Mouse (Mus musculus) limb, embryonic 14.5 days (tissue): Measurements from ENCODE around the gene Sfta2. TPM values are rescaled to one million over a fixed set of nuclear protein-coding genes. Genes with fewer than 3 reads are reported as not detected.

Experiments used
- ATAC-seq: fragments of 200-750 bp; cut with Nextera tagmentation; 2 replicates; pipeline ENCODE4 v1.8.0; 2017; ENCODE audit warnings: low read depth, moderate number of reproducible peaks, moderate TSS enrichment; ENCODE audit not compliant: low FRiP score
- DNase-seq: peaks from one replicate; pipeline ENCODE4 v3.0.0-alpha.2; 2015; ENCODE audit warnings: low spot score
- H3K27ac ChIP-seq: fragments of 300-500 bp; sonication (generic); replicated peaks from 2 replicates; pipeline ENCODE4 v1.5.1; 2014; ENCODE audit warnings: low read depth, mild to moderate bottlenecking, low read length, moderate library complexity, mixed read lengths
- H3K27me3 ChIP-seq: fragments of 300-500 bp; sonication (generic); 2 replicates; pipeline ENCODE4 v1.6.1; 2014; ENCODE audit warnings: low read length, mixed read lengths; ENCODE audit not compliant: control insufficient read depth, insufficient read depth
- H3K36me3 ChIP-seq: fragments of 300-500 bp; sonication (generic); 2 replicates; pipeline ENCODE4 v1.6.1; 2014; ENCODE audit warnings: mild to moderate bottlenecking, low read length, moderate library complexity, mixed read lengths; ENCODE audit not compliant: control insufficient read depth, insufficient read depth
- H3K4me1 ChIP-seq: fragments of 300-500 bp; sonication (generic); 2 replicates; pipeline ENCODE4 v1.6.1; 2014; ENCODE audit warnings: antibody characterized with exemption, low read length, mixed read lengths; ENCODE audit not compliant: control insufficient read depth, insufficient read depth
- H3K4me2 ChIP-seq: fragments of 300-500 bp; sonication (generic); replicated peaks from 2 replicates; pipeline ENCODE4 v1.6.1; 2014; ENCODE audit warnings: low read depth, mild to moderate bottlenecking, low read length, moderate library complexity; ENCODE audit not compliant: severe bottlenecking
- H3K4me3 ChIP-seq: fragments of 300-500 bp; sonication (generic); replicated peaks from 2 replicates; pipeline ENCODE4 v1.5.1; 2014; ENCODE audit warnings: low read length
- H3K9ac ChIP-seq: fragments of 300-500 bp; sonication (generic); 2 replicates; pipeline ENCODE4 v1.6.1; 2014; ENCODE audit warnings: mild to moderate bottlenecking, low read depth, low read length, moderate library complexity; ENCODE audit not compliant: severe bottlenecking
- H3K9me3 ChIP-seq: fragments of 300-500 bp; sonication (generic); 2 replicates; pipeline ENCODE4 v1.6.1; 2016; ENCODE audit warnings: low read length; ENCODE audit not compliant: control insufficient read depth
- POLR2A ChIP-seq: fragments of 200-500 bp; IDR thresholded peaks from 2 replicates; pipeline ENCODE4 v1.8.0; 2012; ENCODE audit warnings: inconsistent platforms, mild to moderate bottlenecking, moderate library complexity, borderline replicate concordance; ENCODE audit not compliant: insufficient read depth, insufficient read length; ENCODE audit errors: extremely low read depth
- WGBS: fragments of 180-500 bp; shearing (Covaris S2); extraction: QIAGEN DNeasy Blood & Tissue Kit; methylation state at CpG from one replicate; pipeline ENCODE4 v1.1.7; 2014; 5-methylcytosine and 5-hydroxymethylcytosine counted together
- polyA plus RNA-seq, 2 experiments: library from polyadenylated mRNA; depleted of rRNA in 1 of 2; stranded (reverse) in 1 of 2; unstranded in 1 of 2; fragments of >200 nt; fragmentation: Nextera tagmentation in 1 of 2; extraction: Ambion mirVana in 1 of 2; gene quantifications; 2 replicates each; pipeline versions ENCODE4 v1.2.1 to v1.2.3; 2012 to 2014

Gene Sfta2
- polyA plus RNA-seq, 2 experiments, result not detected

DNA sequence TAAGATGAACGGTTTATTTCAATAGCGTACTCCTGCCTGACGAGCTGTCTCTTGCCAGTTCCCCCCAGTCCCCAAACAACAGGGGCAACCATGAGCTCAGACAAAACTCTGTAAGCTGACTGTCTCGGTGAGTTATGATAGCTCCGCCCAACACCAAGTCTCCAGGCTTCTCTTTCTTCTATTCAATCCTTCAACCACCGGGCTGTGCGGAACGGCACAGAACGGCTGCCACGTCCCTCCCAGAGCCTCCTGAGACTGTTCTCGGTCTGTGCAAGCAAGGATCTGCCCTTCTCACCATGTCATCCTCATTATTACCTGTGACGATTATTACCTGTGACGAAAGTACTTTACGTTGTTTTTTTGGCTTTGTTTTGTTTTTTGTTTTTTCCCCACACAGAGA is 30.5 kb upstream of the Sfta2 start:
- H3K4me3 ChIP-seq, result no peak overlapping the region
- ATAC-seq (no peak), DNase-seq (no peak)
- no peak overlapping the region for H3K9ac ChIP-seq
- peaks cover 23% of the 10 kb centered on the region for H3K27me3 ChIP-seq
- H3K4me2 ChIP-seq, result no peak overlapping the region
- no peaks in the 10 kb centered on the region for H3K36me3 ChIP-seq
- H3K9me3 ChIP-seq, result no peaks in the 10 kb centered on the region
- TF ChIP-seq POLR2A, result no peak
- peaks cover 4% of the 10 kb centered on the region; the same call in 1 of the 2 replicates for H3K4me1 ChIP-seq
- WGBS, result 76% methylated on average over 14 of the region's 14 CpGs
- H3K27ac ChIP-seq, result no peak overlapping the region

DNA sequence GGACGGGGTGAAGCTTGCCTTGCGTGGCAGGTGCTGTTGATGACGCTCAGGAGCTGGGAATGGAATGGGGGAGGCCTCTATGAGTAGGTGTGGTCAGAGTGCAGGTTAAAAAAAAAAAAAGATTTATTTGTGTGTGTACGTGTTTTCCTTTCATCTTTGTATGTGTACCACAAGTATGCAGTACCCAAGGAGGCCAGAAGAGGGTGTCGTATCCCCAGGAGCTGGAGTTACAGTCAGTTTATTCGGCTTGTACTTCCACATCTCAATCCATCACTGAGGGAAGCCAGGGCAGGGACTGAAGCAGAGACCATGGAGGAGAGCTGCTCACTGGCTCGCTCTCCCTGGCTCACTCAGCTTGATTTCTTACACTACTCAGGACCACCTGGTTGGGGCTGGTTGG is 29.9 kb upstream of the Sfta2 start:
- H3K4me3 ChIP-seq, result no peak overlapping the region
- H3K36me3 ChIP-seq, result no peaks in the 10 kb centered on the region
- H3K27me3 ChIP-seq, result peaks cover 23% of the 10 kb centered on the region
- no peak for TF ChIP-seq POLR2A
- H3K27ac ChIP-seq, result no peak overlapping the region
- DNase-seq (no peak), ATAC-seq (no peak)
- H3K4me1 ChIP-seq, result peaks cover 4% of the 10 kb centered on the region; the same call in 1 of the 2 replicates
- 92% methylated on average over 7 of the region's 7 CpGs for WGBS
- no peaks in the 10 kb centered on the region for H3K9me3 ChIP-seq
- H3K4me2 ChIP-seq, result no peak overlapping the region
- H3K9ac ChIP-seq, result no peak overlapping the region

DNA sequence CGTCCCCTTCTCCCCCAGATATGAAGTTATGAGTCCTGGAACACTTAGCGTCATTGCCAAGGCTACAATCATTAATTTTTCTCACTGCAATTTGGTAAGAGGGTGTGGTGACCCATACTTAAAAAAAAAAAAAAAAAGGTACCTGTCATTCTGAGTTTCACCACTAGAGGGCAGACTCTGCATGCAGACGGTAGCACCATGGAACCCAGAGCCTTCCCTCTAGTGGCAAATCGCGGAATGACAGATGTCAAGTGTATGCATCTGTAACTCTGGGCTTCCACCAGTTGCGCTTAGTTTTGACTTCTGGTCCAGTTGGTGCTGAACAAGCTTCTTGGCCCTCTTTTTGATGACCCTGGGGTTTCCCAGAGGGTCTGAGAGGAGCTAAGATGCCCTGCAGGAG is 23.1 kb upstream of the Sfta2 start:
- ATAC-seq, result no peak

DNA sequence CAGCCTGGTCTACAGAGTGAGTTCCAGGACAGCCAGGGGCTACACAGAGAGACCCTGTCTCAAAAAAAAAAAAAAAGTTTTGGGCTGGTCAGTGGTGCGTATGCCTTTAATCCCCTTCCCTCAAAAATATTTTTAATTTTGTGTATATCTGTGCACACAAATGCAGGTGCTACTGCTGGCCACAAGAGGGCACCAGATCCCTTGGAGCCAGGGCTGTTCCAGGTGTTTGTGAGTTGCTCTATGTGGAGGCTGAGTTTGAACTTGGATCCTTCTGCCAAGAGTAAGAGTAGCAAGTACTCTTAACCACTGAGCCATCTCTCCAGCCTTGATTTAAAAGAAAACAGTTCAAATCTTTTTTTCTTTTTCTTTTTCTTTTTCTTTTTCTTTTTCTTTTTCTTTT is 18.4 kb upstream of the Sfta2 start:
- H3K27me3 ChIP-seq, result no peaks in the 10 kb centered on the region
- 0 out of 2 replicates have a peak, but pooled peaks cover 2% of the 10 kb centered on the region for H3K4me1 ChIP-seq
- H3K4me3 ChIP-seq, result no peak overlapping the region
- no peak overlapping the region for H3K27ac ChIP-seq
- no peak for DNase-seq
- no peak for ATAC-seq
- 100% methylated on average over 1 of the region's 1 CpGs for WGBS
- TF ChIP-seq POLR2A, result no peak
- H3K36me3 ChIP-seq, result no peaks in the 10 kb centered on the region
- H3K9ac ChIP-seq, result no peak overlapping the region
- H3K4me2 ChIP-seq, result no peak overlapping the region
- H3K9me3 ChIP-seq, result no peaks in the 10 kb centered on the region

More for the DNA sequence above, 23.1 kb upstream of the Sfta2 start:
- Histone ChIP-seq H3K4me2 (no peak overlapping the region), H3K9ac (no peak overlapping the region), H3K9me3 (no peaks in the 10 kb centered on the region), H3K27ac (no peak overlapping the region), H3K4me3 (no peak overlapping the region), H3K4me1 (no peaks in the 10 kb centered on the region), H3K36me3 (no peaks in the 10 kb centered on the region), H3K27me3 (no peaks in the 10 kb centered on the region)
- WGBS, result 23% methylated on average over 6 of the region's 6 CpGs
- DNase-seq, result peak; percentile 77
- peak; percentile 29; the same call in 1 of the 2 replicates for TF ChIP-seq POLR2A

DNA sequence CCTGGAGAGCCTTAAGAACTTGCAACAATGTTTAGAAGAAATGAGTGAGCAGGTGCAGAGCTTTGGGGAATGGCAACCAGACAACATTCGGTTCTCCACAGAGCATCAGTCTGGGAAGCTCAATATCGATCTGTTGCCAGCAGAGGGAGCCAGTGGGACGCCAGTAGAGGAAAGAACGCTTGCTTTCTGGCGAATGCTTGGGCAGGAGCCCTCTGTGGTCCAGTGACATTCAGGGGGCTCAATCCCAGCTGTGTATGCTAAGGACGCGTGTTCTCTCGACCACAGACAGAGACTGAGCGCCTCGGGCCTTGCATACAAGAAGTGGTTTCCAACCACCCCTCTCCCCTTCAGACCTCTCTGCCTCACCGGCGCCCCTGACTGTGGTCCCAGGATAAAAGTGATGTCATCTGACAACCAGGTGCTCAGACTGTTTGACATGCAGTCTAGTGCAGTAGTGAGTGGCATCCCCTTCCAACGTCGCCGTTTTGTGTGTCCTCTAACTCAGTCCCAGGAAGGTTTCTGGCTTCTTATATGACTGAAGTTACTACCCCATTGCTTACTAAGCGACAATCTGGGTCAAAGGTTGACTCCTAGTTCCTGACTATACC is 16.9 kb upstream of the Sfta2 start:
- WGBS, result 12% methylated on average over 14 of the region's 16 CpGs
- Histone ChIP-seq H3K27ac (no peak overlapping the region), H3K4me2 (peak overlapping the region; percentile 37), H3K4me1 (0 out of 2 replicates have a peak, but pooled peaks cover 2% of the 10 kb centered on the region), H3K27me3 (no peaks in the 10 kb centered on the region), H3K4me3 (no peak overlapping the region), H3K9me3 (no peaks in the 10 kb centered on the region), H3K36me3 (no peaks in the 10 kb centered on the region), H3K9ac (no peak overlapping the region)
- ATAC-seq, result peak; percentile 60; the same call in 1 of the 2 replicates
- peak; percentile 85 for DNase-seq
- no peak for TF ChIP-seq POLR2A

DNA sequence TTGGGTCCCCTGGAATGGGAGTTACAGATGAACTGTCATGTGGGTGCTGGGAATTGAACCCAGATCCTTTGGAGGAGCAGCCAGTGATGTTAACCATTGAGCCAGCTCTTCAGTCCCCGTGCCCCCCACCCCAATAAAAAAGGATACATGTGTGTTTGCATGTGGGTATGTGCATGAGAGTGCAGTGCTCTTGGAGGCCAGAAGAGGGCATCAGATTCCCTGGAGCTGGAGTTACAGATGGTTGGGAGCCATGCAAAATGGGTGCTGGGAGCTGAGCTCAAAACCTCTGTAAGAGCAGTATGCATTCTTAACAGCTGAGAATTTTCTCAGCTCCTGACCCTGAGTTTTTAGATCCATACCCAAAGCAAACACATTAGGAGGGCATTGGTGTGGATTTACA is 14.1 kb upstream of the Sfta2 start:
- DNase-seq (no peak), ATAC-seq (no peak)
- 100% methylated on average over 1 of the region's 1 CpGs for WGBS

More for the DNA sequence above, 14.1 kb upstream of the Sfta2 start:
- Histone ChIP-seq H3K27me3 (no peaks in the 10 kb centered on the region; the same call in 1 of the 2 replicates), H3K4me2 (no peak overlapping the region), H3K4me1 (peaks cover 4% of the 10 kb centered on the region; the same call in 1 of the 2 replicates), H3K9me3 (no peaks in the 10 kb centered on the region), H3K9ac (no peak overlapping the region), H3K27ac (no peak overlapping the region), H3K36me3 (no peaks in the 10 kb centered on the region), H3K4me3 (no peak overlapping the region)
- no peak for TF ChIP-seq POLR2A
